Mouse (Mus musculus) cerebellum, adult 2 months (tissue): Measurements from ENCODE around the gene Hspa2.

Source experiments
- CTCF ChIP-seq: fragments of 200-500 bp; IDR thresholded peaks from 2 replicates; pipeline ENCODE4 v1.5.1; 2011; ENCODE audit warnings: low read depth, mild to moderate bottlenecking, control low read depth, low read length, moderate library complexity, borderline replicate concordance; ENCODE audit not compliant: insufficient read depth
- POLR2A ChIP-seq: fragments of 200-500 bp; IDR thresholded peaks from 2 replicates; pipeline ENCODE4 v1.6.1; 2011; ENCODE audit warnings: low read length, control low read depth, borderline replicate concordance; ENCODE audit not compliant: insufficient read depth

DNA sequence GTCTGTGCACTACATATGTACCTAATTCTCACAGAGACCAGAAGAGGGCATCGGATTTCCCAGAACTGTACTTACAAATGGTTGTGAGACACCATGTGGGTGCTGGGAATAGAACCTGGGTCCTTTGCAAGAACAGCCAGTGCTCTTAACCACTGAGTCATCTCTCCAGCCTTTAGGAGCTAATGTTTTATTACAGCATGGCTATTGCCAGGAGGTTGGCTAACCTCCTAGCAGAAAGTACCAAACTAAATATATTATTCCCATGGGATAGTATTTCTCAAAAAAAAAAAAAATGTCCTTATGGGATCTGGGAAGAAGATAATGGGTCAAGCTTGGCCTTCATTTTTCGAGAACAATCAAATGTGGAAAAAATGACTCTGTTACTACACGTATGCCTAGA, 21.3 kb downstream of the Hspa2 start:
- TF ChIP-seq POLR2A (no peak), CTCF (no peak)
